Mouse (Mus musculus): Measurements from ENCODE around the gene Wfdc15a. TPM values are rescaled to one million over a fixed set of nuclear protein-coding genes. Genes with fewer than 3 reads are reported as not detected.

The Wfdc15a gene
- not detected in 2 replicates for polyA plus RNA-seq (2015; fragmentation: Nextera tagmentation; extraction: Ambion mirVana)

- no peaks in the 10 kb centered on the region for H3K27me3 ChIP-seq (replicated peaks; ENCODE audit: insufficient read depth, low read length)
- H3K9me3 ChIP-seq (ENCODE audit: low read length), result no peaks in the 10 kb centered on the region
- no peaks in the 10 kb centered on the region for H3K36me3 ChIP-seq (ENCODE audit: insufficient read depth, low read length)
- DNase-seq (ENCODE audit: low spot score) (no peak), ATAC-seq (no peak)
- no peak within 1 kb of the TSS for H3K27ac ChIP-seq (ENCODE audit: low read length)
- no peak for TF ChIP-seq EP300 (IDR thresholded peaks at IDR 0.05)
- TF ChIP-seq CTCF (IDR thresholded peaks at IDR 0.05), result no peak
- WGBS, result 74% methylated on average over 20 of the region's 20 CpGs
- no peak within 1 kb of the TSS for H3K4me3 ChIP-seq (ENCODE audit: low read depth, low read length)
- H3K4me2 ChIP-seq (replicated peaks; ENCODE audit: low read depth, low read length), result no peak within 1 kb of the TSS
- H3K9ac ChIP-seq (replicated peaks; ENCODE audit: low read depth), result no peak within 1 kb of the TSS
- no peaks in the 10 kb centered on the region for H3K4me1 ChIP-seq (ENCODE audit: insufficient read depth, low read depth, low read length)
These were observed at the start of gene Wfdc15a for GRCm38 (mm10) chr2:164199626-164200327. Gene Wfdc15a, minus strand, starts transcription at chr2:164200130.

DNA sequence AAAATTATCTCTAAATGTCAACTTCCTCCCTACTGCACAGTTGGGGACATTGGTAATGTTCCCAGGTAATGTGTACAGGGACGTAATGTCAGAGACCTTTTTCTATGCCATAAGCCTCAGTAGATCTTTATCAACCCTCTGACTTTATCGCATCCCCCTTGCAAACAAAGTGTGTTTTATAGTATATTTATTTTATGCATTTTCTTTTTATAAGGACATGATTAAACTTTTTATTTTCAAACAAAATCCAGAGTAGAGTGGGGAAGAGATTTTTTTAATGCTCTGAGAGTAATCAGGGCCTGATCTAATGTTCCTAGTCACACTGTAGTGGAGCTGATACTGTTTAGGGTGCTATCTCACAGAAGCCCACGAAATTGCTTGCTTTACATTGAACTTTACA lies 38.4 kb upstream of the Wfdc15a start, which contains the start of gene Svs2:
TSS of gene Svs2 (minus strand) at position 101 of the 400 bp plus-strand sequence.
- Histone ChIP-seq H3K27me3 (replicated peaks; ENCODE audit: insufficient read depth, low read length) (no peaks in the 10 kb centered on the region), H3K27ac (ENCODE audit: low read length) (no peak within 1 kb of the TSS), H3K36me3 (ENCODE audit: insufficient read depth, low read length) (no peaks in the 10 kb centered on the region), H3K4me3 (ENCODE audit: low read depth, low read length) (no peak within 1 kb of the TSS), H3K4me2 (replicated peaks; ENCODE audit: low read depth, low read length) (no peak within 1 kb of the TSS), H3K9me3 (ENCODE audit: low read length) (no peaks in the 10 kb centered on the region), H3K9ac (replicated peaks; ENCODE audit: low read depth) (no peak within 1 kb of the TSS), H3K4me1 (ENCODE audit: insufficient read depth, low read depth, low read length) (no peaks in the 10 kb centered on the region)
- no peak for DNase-seq (ENCODE audit: low spot score)
- no peak for TF ChIP-seq EP300 (IDR thresholded peaks at IDR 0.05)
- TF ChIP-seq CTCF (IDR thresholded peaks at IDR 0.05), result no peak
- no peak for ATAC-seq
- WGBS, result 75% methylated on average over 3 of the region's 3 CpGs

- DNase-seq (ENCODE audit: low spot score) (no peak), ATAC-seq (no peak)
- Histone ChIP-seq H3K9me3 (ENCODE audit: low read length) (no peaks in the 10 kb centered on the region), H3K27ac (ENCODE audit: low read length) (no peak overlapping the region), H3K4me2 (replicated peaks; ENCODE audit: low read depth, low read length) (no peak overlapping the region), H3K27me3 (replicated peaks; ENCODE audit: insufficient read depth, low read length) (no peaks in the 10 kb centered on the region), H3K36me3 (ENCODE audit: insufficient read depth, low read length) (no peaks in the 10 kb centered on the region), H3K4me1 (ENCODE audit: insufficient read depth, low read depth, low read length) (no peaks in the 10 kb centered on the region), H3K9ac (replicated peaks; ENCODE audit: low read depth) (no peak overlapping the region), H3K4me3 (ENCODE audit: low read depth, low read length) (no peak overlapping the region)
- 71% methylated on average over 8 of the region's 8 CpGs for WGBS
- no peak for TF ChIP-seq EP300 (IDR thresholded peaks at IDR 0.05)
- TF ChIP-seq CTCF (IDR thresholded peaks at IDR 0.05), result no peak
These were observed 32.7 kb upstream of the Wfdc15a start for GRCm38 (mm10) chr2:164232671-164233070.

DNA sequence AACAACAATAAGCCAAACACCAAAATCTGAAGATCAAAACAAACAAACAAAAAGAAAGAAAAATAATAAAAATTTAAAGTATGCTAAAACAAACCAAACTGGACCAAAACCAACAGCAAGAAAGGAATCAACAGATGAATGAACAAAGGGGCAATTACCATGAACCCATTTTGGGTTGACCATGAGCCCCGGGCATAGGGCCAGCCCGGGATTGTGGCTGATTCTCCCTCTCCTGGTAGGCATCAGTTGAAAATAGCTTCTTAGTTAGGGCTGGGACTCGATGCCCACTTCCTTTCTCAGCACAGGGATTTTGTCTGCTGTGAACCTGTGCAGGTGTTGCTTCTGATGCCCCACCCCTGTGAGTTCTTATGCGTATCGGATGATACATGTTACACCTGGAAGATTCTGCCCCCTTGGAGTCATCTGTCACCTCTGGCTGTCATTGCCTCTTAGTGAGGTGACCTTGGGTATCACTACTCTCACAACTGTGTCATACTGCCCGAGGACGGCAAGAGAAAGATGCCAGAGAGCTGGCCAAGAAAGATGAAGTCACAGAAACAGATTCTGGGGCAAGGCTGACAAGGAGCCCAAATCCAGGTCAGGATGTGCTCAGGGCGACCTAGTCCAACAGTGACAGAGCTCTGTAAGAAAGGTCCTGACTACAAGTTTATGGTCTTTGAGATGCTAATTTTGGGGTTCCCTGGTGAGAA lies 28.6 kb upstream of the Wfdc15a start:
- H3K4me3 ChIP-seq (ENCODE audit: low read depth, low read length), result no peak overlapping the region
- DNase-seq (ENCODE audit: low spot score), result no peak
- no peak overlapping the region for H3K4me2 ChIP-seq (replicated peaks; ENCODE audit: low read depth, low read length)
- no peaks in the 10 kb centered on the region for H3K36me3 ChIP-seq (ENCODE audit: insufficient read depth, low read length)
- ATAC-seq, result no peak
- H3K27me3 ChIP-seq (replicated peaks; ENCODE audit: insufficient read depth, low read length), result no peaks in the 10 kb centered on the region
- WGBS, result 78% methylated on average over 8 of the region's 8 CpGs
- H3K9ac ChIP-seq (replicated peaks; ENCODE audit: low read depth), result no peak overlapping the region
- no peaks in the 10 kb centered on the region for H3K4me1 ChIP-seq (ENCODE audit: insufficient read depth, low read depth, low read length)
- TF ChIP-seq CTCF (IDR thresholded peaks at IDR 0.05), result no peak
- no peak for TF ChIP-seq EP300 (IDR thresholded peaks at IDR 0.05)
- no peak overlapping the region for H3K27ac ChIP-seq (ENCODE audit: low read length)
- no peaks in the 10 kb centered on the region for H3K9me3 ChIP-seq (ENCODE audit: low read length)

GRCm38 (mm10) chr2:164221522-164221921 lies 21.6 kb upstream of the Wfdc15a start, which contains the start of gene Wfdc15b:
Gene Wfdc15b, minus strand, starts transcription at chr2:164221660.
- Histone ChIP-seq H3K27ac (ENCODE audit: low read length) (no peak within 1 kb of the TSS), H3K9me3 (ENCODE audit: low read length) (no peaks in the 10 kb centered on the region), H3K4me1 (ENCODE audit: insufficient read depth, low read depth, low read length) (no peaks in the 10 kb centered on the region), H3K4me3 (ENCODE audit: low read depth, low read length) (no peak within 1 kb of the TSS), H3K4me2 (replicated peaks; ENCODE audit: low read depth, low read length) (no peak within 1 kb of the TSS), H3K36me3 (ENCODE audit: insufficient read depth, low read length) (no peaks in the 10 kb centered on the region), H3K27me3 (replicated peaks; ENCODE audit: insufficient read depth, low read length) (no peaks in the 10 kb centered on the region), H3K9ac (replicated peaks; ENCODE audit: low read depth) (no peak within 1 kb of the TSS)
- ATAC-seq (no peak), DNase-seq (ENCODE audit: low spot score) (no peak)
- TF ChIP-seq CTCF (IDR thresholded peaks at IDR 0.05), result no peak
- TF ChIP-seq EP300 (IDR thresholded peaks at IDR 0.05), result no peak
- WGBS, result 29% methylated on average over 11 of the region's 11 CpGs

- 83% methylated on average over 9 of the region's 9 CpGs for WGBS
- ATAC-seq (no peak), DNase-seq (ENCODE audit: low spot score) (no peak)
- H3K9ac ChIP-seq (replicated peaks; ENCODE audit: low read depth), result no peak overlapping the region
- no peaks in the 10 kb centered on the region for H3K27me3 ChIP-seq (replicated peaks; ENCODE audit: insufficient read depth, low read length)
- H3K4me3 ChIP-seq (ENCODE audit: low read depth, low read length), result no peak overlapping the region
- H3K4me1 ChIP-seq (ENCODE audit: insufficient read depth, low read depth, low read length), result no peaks in the 10 kb centered on the region
- TF ChIP-seq EP300 (IDR thresholded peaks at IDR 0.05) (no peak), CTCF (IDR thresholded peaks at IDR 0.05) (no peak)
- H3K36me3 ChIP-seq (ENCODE audit: insufficient read depth, low read length), result no peaks in the 10 kb centered on the region
- H3K27ac ChIP-seq (ENCODE audit: low read length), result no peak overlapping the region
- no peaks in the 10 kb centered on the region for H3K9me3 ChIP-seq (ENCODE audit: low read length)
- no peak overlapping the region for H3K4me2 ChIP-seq (replicated peaks; ENCODE audit: low read depth, low read length)
These were observed 19.4 kb upstream of the Wfdc15a start for GRCm38 (mm10) chr2:164219295-164219694.

All from lung, postnatal 0 days (tissue).